Mouse (Mus musculus) stomach, embryonic 14.5 days (tissue): Measurements from ENCODE around the gene Samd4. TPM values are rescaled to one million over a fixed set of nuclear protein-coding genes. Genes with fewer than 3 reads are reported as not detected.

Source experiments
- ATAC-seq: fragments of 200-750 bp; cut with Nextera tagmentation; 2 replicates; pipeline ENCODE4 v1.8.0; 2017; ENCODE audit warnings: low read depth, moderate TSS enrichment; ENCODE audit not compliant: insufficient number of reproducible peaks, insufficient read depth, low FRiP score
- H3K27ac ChIP-seq: fragments of 300-500 bp; sonication (generic); 2 replicates; pipeline ENCODE4 v1.5.1; 2014; ENCODE audit warnings: mild to moderate bottlenecking, low read length, moderate library complexity, mixed read lengths
- H3K27me3 ChIP-seq: fragments of 300-500 bp; sonication (generic); 2 replicates; pipeline ENCODE4 v1.6.1; 2014; ENCODE audit warnings: low read length, control low read depth, mixed read lengths; ENCODE audit not compliant: control insufficient read depth, insufficient read depth
- H3K36me3 ChIP-seq: fragments of 300-500 bp; sonication (generic); 2 replicates; pipeline ENCODE4 v1.6.1; 2014; ENCODE audit warnings: mild to moderate bottlenecking, control low read depth, low read length, moderate library complexity, mixed read lengths; ENCODE audit not compliant: control insufficient read depth, insufficient read depth
- H3K4me1 ChIP-seq: fragments of 300-500 bp; sonication (generic); 2 replicates; pipeline ENCODE4 v1.6.1; 2014; ENCODE audit warnings: low read length, control low read depth, mixed read lengths; ENCODE audit not compliant: control insufficient read depth, insufficient read depth
- H3K4me2 ChIP-seq: fragments of 300-500 bp; sonication (generic); replicated peaks from 2 replicates; pipeline ENCODE4 v1.6.1; 2014; ENCODE audit warnings: low read depth, low read length, control low read depth
- H3K4me3 ChIP-seq: fragments of 300-500 bp; sonication (generic); 2 replicates; pipeline ENCODE4 v1.5.1; 2014; ENCODE audit warnings: low read depth, low read length, control low read depth
- H3K9ac ChIP-seq: fragments of 300-500 bp; sonication (generic); replicated peaks from 2 replicates; pipeline ENCODE4 v1.6.1; 2014; ENCODE audit warnings: low read depth, mild to moderate bottlenecking, control low read depth, low read length, moderate library complexity, mixed read lengths
- H3K9me3 ChIP-seq: fragments of 300-500 bp; sonication (generic); 2 replicates; pipeline ENCODE4 v1.6.1; 2016; ENCODE audit warnings: low read depth, low read length, control low read depth; ENCODE audit not compliant: control insufficient read depth
- WGBS: fragments of 180-500 bp; shearing (Covaris S2); extraction: QIAGEN DNeasy Blood & Tissue Kit; methylation state at CpG from one replicate; pipeline ENCODE4 v1.1.7; 2014; 5-methylcytosine and 5-hydroxymethylcytosine counted together
- polyA plus RNA-seq: library from polyadenylated mRNA; unstranded; fragments of >200 nt; fragmentation: Nextera tagmentation; extraction: Ambion mirVana; gene quantifications from 2 replicates; pipeline ENCODE4 v1.2.1, GENCODE M21; 2014

The Samd4 gene
- polyA plus RNA-seq, 1 experiment from 2014 or later = 7.3 TPM

GRCm38 (mm10) chr14:46928556-46928955 is 45.9 kb downstream of the Samd4 start:
- Histone ChIP-seq H3K27me3 (no peaks in the 10 kb centered on the region), H3K27ac (no peak overlapping the region), H3K4me3 (no peak overlapping the region), H3K4me1 (peaks cover 4% of the 10 kb centered on the region; the same call in 1 of the 2 replicates), H3K9me3 (no peaks in the 10 kb centered on the region), H3K9ac (no peak overlapping the region), H3K4me2 (no peak overlapping the region), H3K36me3 (no peaks in the 10 kb centered on the region)
- ATAC-seq = no peak
- WGBS = 96% methylated on average over 6 of the region's 6 CpGs

- peak; percentile 49; the same call in 1 of the 2 replicates for ATAC-seq
- H3K27ac ChIP-seq = peak overlapping the region; percentile 4; the same call in 1 of the 2 replicates
- peaks cover 4% of the 10 kb centered on the region; the same call in 1 of the 2 replicates for H3K4me1 ChIP-seq
- WGBS = 70% methylated on average over 13 of the region's 13 CpGs
- no peaks in the 10 kb centered on the region for H3K9me3 ChIP-seq
- H3K27me3 ChIP-seq = no peaks in the 10 kb centered on the region
- no peak overlapping the region for H3K4me2 ChIP-seq
- H3K9ac ChIP-seq = no peak overlapping the region
- H3K4me3 ChIP-seq = no peak overlapping the region
- H3K36me3 ChIP-seq = no peaks in the 10 kb centered on the region
These were observed 49.5 kb downstream of the Samd4 start for GRCm38 (mm10) chr14:46932121-46932520.

GRCm38 (mm10) chr14:46932708-46933107 is 50.1 kb downstream of the Samd4 start:
- H3K27ac ChIP-seq = no peak overlapping the region; the same call in 1 of the 2 replicates
- ATAC-seq = no peak

GRCm38 (mm10) chr14:46941077-46941476 is 58.4 kb downstream of the Samd4 start:
- no peak overlapping the region for H3K9ac ChIP-seq
- H3K36me3 ChIP-seq = no peaks in the 10 kb centered on the region
- WGBS = 25% methylated on average over 6 of the region's 6 CpGs
- no peaks in the 10 kb centered on the region for H3K9me3 ChIP-seq
- no peak overlapping the region for H3K4me3 ChIP-seq
- H3K27me3 ChIP-seq = no peaks in the 10 kb centered on the region
- no peak overlapping the region for H3K4me2 ChIP-seq
- peak; percentile 38; the same call in 1 of the 2 replicates for ATAC-seq
- peaks cover 15% of the 10 kb centered on the region for H3K4me1 ChIP-seq
- peak overlapping the region; percentile 73 for H3K27ac ChIP-seq

More at GRCm38 (mm10) chr14:46932708-46933107, 50.1 kb downstream of the Samd4 start:
- Histone ChIP-seq H3K4me1 (peaks cover 4% of the 10 kb centered on the region; the same call in 1 of the 2 replicates), H3K36me3 (no peaks in the 10 kb centered on the region), H3K4me3 (no peak overlapping the region), H3K9ac (no peak overlapping the region), H3K9me3 (no peaks in the 10 kb centered on the region), H3K4me2 (no peak overlapping the region), H3K27me3 (no peaks in the 10 kb centered on the region)
- WGBS = 15% methylated on average over 6 of the region's 6 CpGs

- 42% methylated on average over 23 of the region's 23 CpGs for WGBS
- Histone ChIP-seq H3K4me1 (peaks cover 15% of the 10 kb centered on the region), H3K9ac (no peak overlapping the region; the same call in 1 of the 2 replicates), H3K4me2 (peak overlapping the region; percentile 30), H3K36me3 (no peaks in the 10 kb centered on the region), H3K27me3 (no peaks in the 10 kb centered on the region), H3K9me3 (no peaks in the 10 kb centered on the region), H3K4me3 (no peak overlapping the region), H3K27ac (peak overlapping the region; percentile 73; the same call in 1 of the 2 replicates)
- ATAC-seq = peak; percentile 82
These were observed 59.5 kb downstream of the Samd4 start for GRCm38 (mm10) chr14:46941896-46942812.

GRCm38 (mm10) chr14:46944411-46944810 is 61.8 kb downstream of the Samd4 start:
- no peak for ATAC-seq
- H3K4me1 ChIP-seq = peaks cover 15% of the 10 kb centered on the region
- no peak overlapping the region for H3K4me2 ChIP-seq
- H3K4me3 ChIP-seq = no peak overlapping the region
- no peaks in the 10 kb centered on the region for H3K36me3 ChIP-seq
- H3K9ac ChIP-seq = no peak overlapping the region
- no peak overlapping the region for H3K27ac ChIP-seq
- H3K9me3 ChIP-seq = no peaks in the 10 kb centered on the region
- 81% methylated on average over 3 of the region's 3 CpGs for WGBS
- no peaks in the 10 kb centered on the region for H3K27me3 ChIP-seq

- no peak overlapping the region for H3K27ac ChIP-seq
- H3K9me3 ChIP-seq = no peaks in the 10 kb centered on the region
- no peaks in the 10 kb centered on the region for H3K27me3 ChIP-seq
- H3K9ac ChIP-seq = no peak overlapping the region
- no peaks in the 10 kb centered on the region for H3K36me3 ChIP-seq
- no peak overlapping the region for H3K4me3 ChIP-seq
- H3K4me1 ChIP-seq = peaks cover 21% of the 10 kb centered on the region
- H3K4me2 ChIP-seq = no peak overlapping the region
- WGBS = 69% methylated on average over 10 of the region's 10 CpGs
- no peak for ATAC-seq
These were observed 63.3 kb downstream of the Samd4 start for GRCm38 (mm10) chr14:46945903-46946490.

GRCm38 (mm10) chr14:46947644-46948043 is 65.0 kb downstream of the Samd4 start:
- H3K4me3 ChIP-seq = no peak overlapping the region
- H3K4me1 ChIP-seq = peaks cover 11% of the 10 kb centered on the region
- H3K27me3 ChIP-seq = no peaks in the 10 kb centered on the region
- H3K9me3 ChIP-seq = no peaks in the 10 kb centered on the region
- no peaks in the 10 kb centered on the region for H3K36me3 ChIP-seq
- H3K9ac ChIP-seq = no peak overlapping the region
- no peak for ATAC-seq
- no peak overlapping the region for H3K4me2 ChIP-seq
- H3K27ac ChIP-seq = no peak overlapping the region
- 85% methylated on average over 3 of the region's 3 CpGs for WGBS
